Mouse (Mus musculus) MEL (cell line): ENCODE data around the gene Asb1. TPM values are rescaled to one million over a fixed set of nuclear protein-coding genes. Genes with fewer than 3 reads are reported as not detected.

Experiments
- DNase-seq: peaks from one replicate; pipeline ENCODE4 v3.0.0; 2011; ENCODE audit warnings: low read depth, low spot score
- H3K27ac ChIP-seq: 2 replicates; pipeline ENCODE4 v1.5.1; 2012; ENCODE audit warnings: low read depth, mild to moderate bottlenecking, control low read depth, low read length, moderate library complexity; ENCODE audit not compliant: control insufficient read depth
- H3K27me3 ChIP-seq, 2 experiments: fragments of 150-350 bp in 1 of 2; sonication (generic) in 1 of 2; 2 replicates each; pipeline ENCODE4 v1.6.1; 2012; ENCODE audit warnings: low read length in 2 of 2, mild to moderate bottlenecking in 2 of 2, improper control_type of control experiment in 1 of 2, moderate library complexity in 1 of 2; ENCODE audit not compliant: insufficient read depth in 2 of 2, control insufficient read depth in 1 of 2
- H3K36me3 ChIP-seq, 2 experiments: 2 replicates each; pipeline ENCODE4 v1.6.1; 2012 to 2014; ENCODE audit warnings: low read length in 2 of 2, improper control_type of control experiment in 1 of 2, inconsistent platforms in 1 of 2, mild to moderate bottlenecking in 1 of 2; ENCODE audit not compliant: insufficient read depth in 2 of 2, control insufficient read depth in 1 of 2
- H3K4me1 ChIP-seq, 2 experiments: fragments of 150-350 bp in 1 of 2; sonication (generic) in 1 of 2; 2 replicates each; pipeline ENCODE4 v1.6.1; 2012; ENCODE audit warnings: low read length in 2 of 2, improper control_type of control experiment in 1 of 2, mild to moderate bottlenecking in 1 of 2; ENCODE audit not compliant: insufficient read depth in 2 of 2, control insufficient read depth in 1 of 2
- H3K4me3 ChIP-seq, 2 experiments: fragments of 150-350 bp in 1 of 2; sonication (generic) in 1 of 2; 2 replicates each; pipeline ENCODE4 v1.5.1; 2012; ENCODE audit warnings: low read depth in 2 of 2, low read length in 2 of 2, mild to moderate bottlenecking in 2 of 2, moderate library complexity in 2 of 2, control low read depth in 1 of 2, improper control_type of control experiment in 1 of 2; ENCODE audit not compliant: control insufficient read depth in 1 of 2, insufficient read depth in 1 of 2
- H3K79me2 ChIP-seq: 2 replicates; pipeline ENCODE4 v1.6.1; 2012; ENCODE audit warnings: mild to moderate bottlenecking, low read length, moderate library complexity; ENCODE audit not compliant: control insufficient read depth, poor library complexity, insufficient read depth
- H3K9ac ChIP-seq: 2 replicates; pipeline ENCODE4 v1.6.1; 2012; ENCODE audit warnings: low read depth, mild to moderate bottlenecking, control low read depth, low read length, moderate library complexity; ENCODE audit not compliant: control insufficient read depth, poor library complexity, severe bottlenecking
- H3K9me3 ChIP-seq: fragments of 150-350 bp; sonication (generic); replicated peaks from 2 replicates; pipeline ENCODE4 v1.6.1; 2012; ENCODE audit warnings: mild to moderate bottlenecking, low read length, improper control_type of control experiment, moderate library complexity; ENCODE audit not compliant: insufficient read depth
- BHLHE40 ChIP-seq: IDR thresholded peaks from 2 replicates; pipeline ENCODE4 v1.6.1; 2012; ENCODE audit warnings: low read depth, mild to moderate bottlenecking, inconsistent platforms, low read length, improper control_type of control experiment, borderline replicate concordance
- ELF1 ChIP-seq: IDR thresholded peaks from 2 replicates; pipeline ENCODE4 v1.6.1; 2014; ENCODE audit warnings: low read depth, mild to moderate bottlenecking, inconsistent platforms, low read length, improper control_type of control experiment, moderate library complexity
- GATA1 ChIP-seq: IDR thresholded peaks from 2 replicates; pipeline ENCODE4 v1.6.1; 2011; ENCODE audit warnings: low read depth, low read length, improper control_type of control experiment
- KAT2A ChIP-seq: conservative IDR thresholded peaks from 2 replicates; pipeline ENCODE4 v1.6.1; 2012; ENCODE audit warnings: low read depth, low read length, improper control_type of control experiment, inconsistent platforms
- NRF1 ChIP-seq: IDR thresholded peaks from 2 replicates; pipeline ENCODE4 v1.6.1; 2014; ENCODE audit warnings: low read depth, mild to moderate bottlenecking, inconsistent platforms, low read length, improper control_type of control experiment, moderate library complexity; ENCODE audit not compliant: poor library complexity, insufficient read depth, severe bottlenecking
- RAD21 ChIP-seq: IDR thresholded peaks from 2 replicates; pipeline ENCODE4 v1.6.1; 2011; ENCODE audit warnings: mild to moderate bottlenecking, low read depth, low read length, improper control_type of control experiment
- RCOR1 ChIP-seq: IDR thresholded peaks from 2 replicates; pipeline ENCODE4 v1.6.1; 2012; ENCODE audit warnings: low read depth, mild to moderate bottlenecking, inconsistent platforms, low read length, improper control_type of control experiment
- TAL1 ChIP-seq: IDR thresholded peaks from 2 replicates; pipeline ENCODE4 v1.6.1; 2012; ENCODE audit warnings: mild to moderate bottlenecking, inconsistent platforms, low read length, moderate library complexity, mixed read lengths
- TBP ChIP-seq: IDR thresholded peaks from 2 replicates; pipeline ENCODE4 v1.8.0; 2011; ENCODE audit warnings: low read depth, low read length, improper control_type of control experiment
- USF2 ChIP-seq, 2 experiments: IDR thresholded peaks; 2 replicates each; pipeline ENCODE4 v1.6.1; 2011 to 2012; ENCODE audit warnings: improper control_type of control experiment in 2 of 2, low read length in 2 of 2, borderline replicate concordance in 1 of 2, inconsistent platforms in 1 of 2, low read depth in 1 of 2, mild to moderate bottlenecking in 1 of 2; ENCODE audit not compliant: insufficient read depth in 1 of 2
- ZKSCAN1 ChIP-seq: IDR thresholded peaks from 2 replicates; pipeline ENCODE4 v1.6.1; 2012; ENCODE audit warnings: low read depth, mild to moderate bottlenecking, inconsistent platforms, low read length, improper control_type of control experiment, moderate library complexity
- ZNF384 ChIP-seq: IDR thresholded peaks from 2 replicates; pipeline ENCODE4 v1.6.1; 2012; ENCODE audit warnings: low read depth, mild to moderate bottlenecking, inconsistent platforms, low read length, improper control_type of control experiment
- polyA plus RNA-seq, 2 experiments: library from polyadenylated mRNA; stranded (reverse) in 1 of 2; unstranded in 1 of 2; fragments of >175 nt in 1 of 2; fragments of >200 nt in 1 of 2; gene quantifications; 2 replicates each; pipeline versions ENCODE4 v1.2.1 to v1.2.4; 2012; ENCODE audit warnings: low replicate concordance in 2 of 2, low read depth in 1 of 2; ENCODE audit not compliant: insufficient read length in 2 of 2, insufficient read depth in 1 of 2, missing spikeins in 1 of 2
- total RNA-seq: library from RNA; depleted of rRNA; stranded (reverse); fragments of 300-350 nt; gene quantifications from 2 replicates; pipeline ENCODE4 v1.2.3, GENCODE M21; 2012

Gene Asb1
- total and polyA plus RNA-seq, 3 experiments, result 37.9 to 41.3 TPM; not detected in 1

GRCm38 (mm10) chr1:91530166-91530565 lies 10.2 kb upstream of the Asb1 start:
- Histone ChIP-seq H3K27ac (no peak overlapping the region), H3K4me3 (no peak overlapping the region), H3K9ac (no peak overlapping the region), H3K9me3 (no peaks in the 10 kb centered on the region), H3K27me3 (no peaks in the 10 kb centered on the region), H3K36me3 (peaks cover 0 to 9% of the 10 kb centered on the region in 2 experiments; a peak in 2 of 4 replicates), H3K4me1 (peaks cover 6 to 15% of the 10 kb centered on the region in 2 experiments; a peak in 3 of 4 replicates), H3K79me2 (no peaks in the 10 kb centered on the region)
- TF ChIP-seq NRF1 (no peak), RAD21 (no peak)
- no peak for DNase-seq

GRCm38 (mm10) chr1:91532243-91532642 lies 8.1 kb upstream of the Asb1 start:
- Histone ChIP-seq H3K36me3 (peaks cover 0 to 9% of the 10 kb centered on the region in 2 experiments; a peak in 2 of 4 replicates), H3K9me3 (no peaks in the 10 kb centered on the region), H3K4me1 (peaks cover 6 to 15% of the 10 kb centered on the region in 2 experiments; a peak in 3 of 4 replicates), H3K4me3 (no peak overlapping the region), H3K79me2 (no peaks in the 10 kb centered on the region), H3K27ac (no peak overlapping the region), H3K27me3 (no peaks in the 10 kb centered on the region), H3K9ac (no peak overlapping the region)
- no peak for TF ChIP-seq ELF1
- TF ChIP-seq USF2 (IDR thresholded peaks at IDR 0.05; ENCODE audit: borderline replicate concordance in 1 of 2, insufficient read depth in 1 of 2, low read depth in 1 of 2, low read length in 2 of 2), result no peak
- TF ChIP-seq TAL1, result no peak
- TF ChIP-seq ZNF384, result no peak
- TF ChIP-seq BHLHE40, result no peak
- TF ChIP-seq ZKSCAN1, result no peak
- TF ChIP-seq RAD21, result no peak
- TF ChIP-seq TBP, result no peak
- TF ChIP-seq KAT2A, result no peak
- no peak for DNase-seq

GRCm38 (mm10) chr1:91532892-91533291 lies 7.5 kb upstream of the Asb1 start:
- no peaks in the 10 kb centered on the region for H3K79me2 ChIP-seq
- no peak overlapping the region for H3K9ac ChIP-seq
- no peak for DNase-seq
- no peak overlapping the region for H3K27ac ChIP-seq
- H3K9me3 ChIP-seq, result no peaks in the 10 kb centered on the region
- H3K36me3 ChIP-seq, result peaks cover 0 to 14% of the 10 kb centered on the region in 2 experiments; a peak in 2 of 4 replicates
- no peak overlapping the region for H3K4me3 ChIP-seq
- peaks cover 9 to 18% of the 10 kb centered on the region in 2 experiments for H3K4me1 ChIP-seq
- no peak for TF ChIP-seq GATA1
- no peak for TF ChIP-seq RCOR1
- no peaks in the 10 kb centered on the region for H3K27me3 ChIP-seq
